Mouse (Mus musculus): ENCODE measurements around the gene Scarf1. TPM values are rescaled to one million over a fixed set of nuclear protein-coding genes. Genes with fewer than 3 reads are reported as not detected.

Scarf1 gene
- polyA plus RNA-seq, 1 experiment: 1.0 TPM

DNA sequence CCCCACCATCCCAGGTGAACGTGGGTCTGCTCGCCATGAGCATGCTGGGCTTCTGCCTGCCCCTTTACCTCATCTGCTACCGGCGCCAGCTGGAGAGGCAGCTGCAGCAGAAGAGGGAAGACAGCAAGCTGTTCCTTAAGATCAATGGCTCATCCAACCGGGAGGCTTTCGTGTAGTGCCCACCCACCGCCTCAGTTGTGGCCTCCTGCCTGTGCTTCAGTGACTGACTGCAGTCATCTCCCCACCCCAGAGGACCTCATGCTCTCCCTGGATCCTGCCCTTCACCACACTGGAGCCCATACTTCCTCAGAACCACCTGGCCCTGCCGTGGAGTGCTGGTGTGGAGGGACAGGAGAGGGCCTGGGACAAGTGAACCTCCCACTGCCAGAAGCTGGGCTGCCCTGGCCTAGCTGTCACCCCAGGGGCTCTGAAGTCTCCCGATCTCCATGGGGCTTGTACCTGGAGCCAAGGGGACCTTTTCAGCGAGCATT, 59.0 kb downstream of the Scarf1 start:
- Histone ChIP-seq H3K9me3 (replicated peaks; ENCODE audit: control insufficient read depth, insufficient read depth, low read length, poor library complexity, severe bottlenecking) (no peaks in the 10 kb centered on the region), H3K27me3 (ENCODE audit: control insufficient read depth, insufficient read depth, low read length, poor library complexity, severe bottlenecking) (no peaks in the 10 kb centered on the region), H3K36me3 (ENCODE audit: control insufficient read depth, insufficient read depth, low read length, poor library complexity, severe bottlenecking) (no peaks in the 10 kb centered on the region), H3K4me1 (ENCODE audit: control insufficient read depth, insufficient read depth, low read length) (peaks cover 4% of the 10 kb centered on the region), H3K4me3 (ENCODE audit: low read depth, low read length) (no peak overlapping the region), H3K9ac (ENCODE audit: low read depth, poor library complexity, severe bottlenecking) (no peak overlapping the region), H3K27ac (ENCODE audit: insufficient read depth, low read length) (no peak overlapping the region)
- TF ChIP-seq EP300 (IDR thresholded peaks at IDR 0.05; ENCODE audit: insufficient read depth, low read depth, low read length) (no peak), POLR2A (IDR thresholded peaks at IDR 0.05; ENCODE audit: insufficient read depth, low read length) (no peak)

DNA sequence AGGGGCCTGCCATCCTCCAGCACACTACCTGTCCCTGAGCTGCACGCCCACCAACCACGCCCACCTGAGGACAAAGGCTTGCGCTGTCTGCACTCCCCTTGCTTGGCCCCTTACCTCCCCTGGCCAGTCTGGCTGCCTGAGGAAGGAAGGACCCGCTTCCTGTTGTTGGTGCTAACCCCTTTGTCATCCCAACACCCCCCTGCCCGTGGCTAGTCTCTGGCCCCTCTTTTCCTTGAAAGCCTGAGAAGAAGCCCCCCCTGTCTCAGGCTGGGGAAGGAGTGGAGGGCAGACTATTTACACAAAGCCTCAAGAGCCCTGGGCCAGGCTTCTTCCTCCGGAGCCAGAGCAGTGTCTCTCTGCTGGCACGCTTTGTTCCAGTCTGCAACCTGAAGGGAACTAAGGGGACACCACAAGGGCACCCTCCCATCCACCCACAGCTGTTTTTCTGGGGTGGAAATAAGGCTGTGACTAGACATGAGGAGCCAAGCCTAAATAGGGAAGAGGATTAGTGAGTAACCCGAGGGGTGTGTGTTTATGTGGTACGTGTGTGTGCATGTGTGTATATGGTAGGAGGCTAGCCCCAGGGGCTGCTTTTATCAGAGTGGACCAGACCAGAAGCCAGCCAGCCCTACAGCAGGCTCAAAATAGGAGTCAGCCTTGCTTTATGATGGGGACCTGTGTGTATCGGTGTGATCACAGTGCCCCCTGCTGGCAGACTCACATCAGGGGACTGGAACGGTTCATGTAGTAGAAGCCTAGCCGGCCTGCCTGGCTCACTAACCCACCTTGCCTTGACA, 59.7 kb downstream of the Scarf1 start:
- Histone ChIP-seq H3K27me3 (ENCODE audit: control insufficient read depth, insufficient read depth, low read length, poor library complexity, severe bottlenecking) (no peaks in the 10 kb centered on the region), H3K27ac (ENCODE audit: insufficient read depth, low read length) (no peak overlapping the region), H3K9me3 (replicated peaks; ENCODE audit: control insufficient read depth, insufficient read depth, low read length, poor library complexity, severe bottlenecking) (no peaks in the 10 kb centered on the region), H3K36me3 (ENCODE audit: control insufficient read depth, insufficient read depth, low read length, poor library complexity, severe bottlenecking) (no peaks in the 10 kb centered on the region), H3K4me3 (ENCODE audit: low read depth, low read length) (no peak overlapping the region), H3K4me1 (ENCODE audit: control insufficient read depth, insufficient read depth, low read length) (peaks cover 4% of the 10 kb centered on the region), H3K9ac (ENCODE audit: low read depth, poor library complexity, severe bottlenecking) (no peak overlapping the region)
- TF ChIP-seq CTCF (IDR thresholded peaks at IDR 0.05; ENCODE audit: low read depth, low read length) (peak; percentile 97), EP300 (IDR thresholded peaks at IDR 0.05; ENCODE audit: insufficient read depth, low read depth, low read length) (0 out of 2 replicates have a peak, but pooled peaks have one; percentile 45), POLR2A (IDR thresholded peaks at IDR 0.05; ENCODE audit: insufficient read depth, low read length) (no peak)

DNA sequence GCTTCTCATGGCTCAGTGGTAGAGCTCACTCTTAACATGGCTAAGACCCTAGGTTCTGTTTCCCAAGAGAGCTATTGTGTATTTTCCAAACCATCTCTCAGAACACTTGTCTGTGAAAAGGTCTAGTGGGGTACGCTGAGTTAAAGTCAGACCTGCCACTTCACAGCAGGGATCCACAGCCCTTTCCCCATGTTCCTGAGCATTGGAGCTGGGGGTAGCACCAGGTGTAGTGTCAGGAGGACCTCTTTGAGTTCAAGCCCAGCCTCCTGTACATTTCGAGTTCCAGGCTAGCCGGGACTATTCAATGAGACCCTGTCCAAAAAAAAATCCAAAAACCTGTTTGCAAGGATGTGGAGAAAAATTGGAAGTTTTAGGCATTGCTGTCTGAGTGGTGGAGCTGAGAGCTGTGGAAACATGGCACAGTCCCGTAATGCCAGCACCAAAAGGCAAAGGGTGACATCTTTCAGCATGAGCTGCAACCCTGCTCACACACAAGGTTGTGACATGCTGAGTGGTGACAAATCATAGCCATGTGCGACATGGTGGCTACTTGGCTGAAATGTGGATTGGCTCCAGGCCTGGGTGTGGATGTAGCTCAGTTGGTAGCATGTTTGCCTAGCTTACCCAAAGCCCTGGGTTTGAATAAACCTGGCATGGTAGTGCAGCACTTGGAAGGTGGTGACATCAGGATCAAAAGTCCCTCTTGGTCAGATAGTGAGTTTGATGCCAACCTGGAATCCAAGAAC, 61.2 kb downstream of the Scarf1 start:
- no peak overlapping the region for H3K27ac ChIP-seq (ENCODE audit: insufficient read depth, low read length)
- H3K4me3 ChIP-seq (ENCODE audit: low read depth, low read length): no peak overlapping the region
- H3K9ac ChIP-seq (ENCODE audit: low read depth, poor library complexity, severe bottlenecking): no peak overlapping the region
- no peaks in the 10 kb centered on the region for H3K9me3 ChIP-seq (replicated peaks; ENCODE audit: control insufficient read depth, insufficient read depth, low read length, poor library complexity, severe bottlenecking)
- peaks cover 4% of the 10 kb centered on the region for H3K4me1 ChIP-seq (ENCODE audit: control insufficient read depth, insufficient read depth, low read length)
- TF ChIP-seq CTCF (IDR thresholded peaks at IDR 0.05; ENCODE audit: low read depth, low read length): no peak
- no peak for TF ChIP-seq EP300 (IDR thresholded peaks at IDR 0.05; ENCODE audit: insufficient read depth, low read depth, low read length)
- TF ChIP-seq POLR2A (IDR thresholded peaks at IDR 0.05; ENCODE audit: insufficient read depth, low read length): no peak
- no peaks in the 10 kb centered on the region for H3K27me3 ChIP-seq (ENCODE audit: control insufficient read depth, insufficient read depth, low read length, poor library complexity, severe bottlenecking)
- no peaks in the 10 kb centered on the region for H3K36me3 ChIP-seq (ENCODE audit: control insufficient read depth, insufficient read depth, low read length, poor library complexity, severe bottlenecking)

DNA sequence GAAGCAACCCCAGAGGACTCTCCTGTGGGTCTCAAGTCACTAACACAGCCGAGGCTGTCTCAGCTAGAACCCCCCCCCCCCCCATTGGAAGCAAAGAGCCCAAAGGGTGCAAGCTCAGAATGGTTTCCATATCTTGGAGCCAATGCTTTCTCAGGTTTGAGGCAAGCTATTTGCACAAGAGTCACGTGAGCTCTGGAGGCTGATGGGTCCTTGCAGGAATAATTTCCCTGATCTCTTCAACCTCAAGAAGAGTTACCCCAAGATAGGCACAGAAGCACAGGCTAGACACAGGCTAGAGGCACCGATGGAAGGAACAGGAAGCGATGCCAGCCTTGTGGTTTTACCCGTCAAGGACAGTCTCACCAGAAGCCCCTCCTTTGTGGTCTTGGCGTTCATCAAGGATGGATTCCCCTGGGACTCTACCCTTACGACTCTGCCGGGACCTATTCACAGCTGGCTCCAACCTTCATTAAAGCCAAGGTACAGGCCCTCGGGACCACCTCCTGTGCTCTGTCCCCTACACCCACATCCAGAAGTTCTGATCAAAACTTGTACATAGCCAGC, 62.3 kb downstream of the Scarf1 start:
- Histone ChIP-seq H3K27me3 (ENCODE audit: control insufficient read depth, insufficient read depth, low read length, poor library complexity, severe bottlenecking) (no peaks in the 10 kb centered on the region), H3K4me3 (ENCODE audit: low read depth, low read length) (no peak overlapping the region), H3K36me3 (ENCODE audit: control insufficient read depth, insufficient read depth, low read length, poor library complexity, severe bottlenecking) (no peaks in the 10 kb centered on the region), H3K27ac (ENCODE audit: insufficient read depth, low read length) (no peak overlapping the region), H3K9me3 (replicated peaks; ENCODE audit: control insufficient read depth, insufficient read depth, low read length, poor library complexity, severe bottlenecking) (no peaks in the 10 kb centered on the region), H3K4me1 (ENCODE audit: control insufficient read depth, insufficient read depth, low read length) (peaks cover 4% of the 10 kb centered on the region), H3K9ac (ENCODE audit: low read depth, poor library complexity, severe bottlenecking) (no peak overlapping the region)
- TF ChIP-seq EP300 (IDR thresholded peaks at IDR 0.05; ENCODE audit: insufficient read depth, low read depth, low read length): no peak
- TF ChIP-seq POLR2A (IDR thresholded peaks at IDR 0.05; ENCODE audit: insufficient read depth, low read length): no peak
- TF ChIP-seq CTCF (IDR thresholded peaks at IDR 0.05; ENCODE audit: low read depth, low read length): no peak

Other genes with a start within 250 kb of the Scarf1 start
- gene Rpa1, start 165.2 kb upstream of the Scarf1 start, polyA plus RNA-seq (2011; ENCODE audit: insufficient read depth, insufficient read length, low read depth, missing spikeins): 127 and 155 TPM in 2 replicates
- gene Smyd4, start 165.1 kb upstream of the Scarf1 start, polyA plus RNA-seq (2011; ENCODE audit: insufficient read depth, insufficient read length, low read depth, missing spikeins): 9.1 and 11.2 TPM in 2 replicates
- 4.9 and 6.0 TPM in 2 replicates for gene Serpinf1, start 90.8 kb upstream of the Scarf1 start, polyA plus RNA-seq (2011; ENCODE audit: insufficient read depth, insufficient read length, low read depth, missing spikeins)
- gene Serpinf2, start 73.9 kb upstream of the Scarf1 start, polyA plus RNA-seq (2011; ENCODE audit: insufficient read depth, insufficient read length, low read depth, missing spikeins): not detected in 2 replicates
- gene Wdr81, start 58.8 kb upstream of the Scarf1 start, polyA plus RNA-seq (2011; ENCODE audit: insufficient read depth, insufficient read length, low read depth, missing spikeins): 4.9 and 8.4 TPM in 2 replicates
- gene Tlcd2, start 51.8 kb upstream of the Scarf1 start, polyA plus RNA-seq (2011; ENCODE audit: insufficient read depth, insufficient read length, low read depth, missing spikeins): 3.6 and 6.8 TPM in 2 replicates
- gene Prpf8, start 26.7 kb upstream of the Scarf1 start, polyA plus RNA-seq (2011; ENCODE audit: insufficient read depth, insufficient read length, low read depth, missing spikeins): 210 and 212 TPM in 2 replicates
- gene Rilp, start 3.4 kb upstream of the Scarf1 start, polyA plus RNA-seq (2011; ENCODE audit: insufficient read depth, insufficient read length, low read depth, missing spikeins): not detected in 2 replicates
- 11.3 and 17.5 TPM in 2 replicates for gene Slc43a2, start 18.2 kb downstream of the Scarf1 start, polyA plus RNA-seq (2011; ENCODE audit: insufficient read depth, insufficient read length, low read depth, missing spikeins)
- 70.5 and 71.4 TPM in 2 replicates for gene Pitpna, start 74.6 kb downstream of the Scarf1 start, polyA plus RNA-seq (2011; ENCODE audit: insufficient read depth, insufficient read length, low read depth, missing spikeins)
- 20.5 and 22.6 TPM in 2 replicates for gene Inpp5k, start 117.4 kb downstream of the Scarf1 start, polyA plus RNA-seq (2011; ENCODE audit: insufficient read depth, insufficient read length, low read depth, missing spikeins)
- 78.7 and 82.9 TPM in 2 replicates for gene Myo1c, start 137.0 kb downstream of the Scarf1 start, polyA plus RNA-seq (2011; ENCODE audit: insufficient read depth, insufficient read length, low read depth, missing spikeins)
- gene Crk, start 165.7 kb downstream of the Scarf1 start, polyA plus RNA-seq (2011; ENCODE audit: insufficient read depth, insufficient read length, low read depth, missing spikeins): 86.0 and 91.5 TPM in 2 replicates
- 1,329 and 1,367 TPM in 2 replicates for gene Ywhae, start 219.3 kb downstream of the Scarf1 start, polyA plus RNA-seq (2011; ENCODE audit: insufficient read depth, insufficient read length, low read depth, missing spikeins)

All from ES-Bruce4 (cell line).